Mouse (Mus musculus) heart, adult 18-20 months (tissue): ENCODE results near the gene Gm42791. TPM values are rescaled to one million over a fixed set of nuclear protein-coding genes. Genes with fewer than 3 reads are reported as not detected.

ENCODE experiments used
- DNase-seq, 2 experiments: peaks; one replicate each; pipeline ENCODE4 v3.0.0; 2021 to 2022; ENCODE audit warnings: mixed read lengths in 1 of 2
- total RNA-seq, 2 experiments: library from RNA; stranded (reverse); gene quantifications; 2 replicates each; pipeline ENCODE4 v1.2.3; 2021

Gene Gm42791
- total RNA-seq, 2 experiments from 2014 or later, result 2.7 to 5.3 TPM

DNA sequence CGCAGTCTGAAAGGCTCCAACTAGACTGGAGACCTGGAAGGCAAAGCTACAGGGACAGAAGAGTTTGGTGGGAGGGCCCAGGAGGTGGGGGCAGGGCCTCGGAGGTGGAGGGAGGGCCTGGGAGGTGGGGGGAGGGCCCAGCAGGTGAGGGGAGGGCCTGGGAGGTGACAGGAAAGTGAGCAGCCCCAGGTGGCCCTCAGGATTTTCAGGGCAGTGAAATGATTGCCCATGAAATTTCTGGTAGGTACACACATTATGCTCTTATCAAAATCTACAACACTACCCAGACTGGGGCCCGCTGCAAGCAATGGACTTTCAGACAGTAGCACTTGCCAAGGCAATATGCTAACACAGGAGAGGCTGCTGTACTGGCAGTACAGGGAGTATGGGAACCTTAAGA is 125.4 kb downstream of the Gm42791 start:
- DNase-seq, result no peak

DNA sequence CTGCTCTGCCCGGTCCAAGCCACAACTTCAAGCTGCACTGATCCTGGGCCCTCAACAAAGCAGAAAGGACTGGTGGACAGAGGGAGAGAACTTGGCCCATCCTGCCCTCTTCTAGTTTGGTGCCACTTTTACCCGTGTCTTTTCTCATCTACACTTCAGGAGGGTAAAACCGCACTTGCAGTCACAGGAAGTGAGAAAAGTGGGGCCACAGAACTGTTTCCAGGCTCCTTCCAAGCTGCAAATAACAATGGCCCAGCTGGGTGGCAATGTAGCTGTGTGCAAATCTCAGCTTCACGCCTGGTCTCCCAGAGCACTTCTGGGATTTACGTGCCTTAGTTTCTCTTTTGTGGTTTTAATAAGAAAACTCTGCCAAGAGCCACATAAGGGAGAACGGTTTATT is 127.2 kb downstream of the Gm42791 start:
- DNase-seq, result no peak

DNA sequence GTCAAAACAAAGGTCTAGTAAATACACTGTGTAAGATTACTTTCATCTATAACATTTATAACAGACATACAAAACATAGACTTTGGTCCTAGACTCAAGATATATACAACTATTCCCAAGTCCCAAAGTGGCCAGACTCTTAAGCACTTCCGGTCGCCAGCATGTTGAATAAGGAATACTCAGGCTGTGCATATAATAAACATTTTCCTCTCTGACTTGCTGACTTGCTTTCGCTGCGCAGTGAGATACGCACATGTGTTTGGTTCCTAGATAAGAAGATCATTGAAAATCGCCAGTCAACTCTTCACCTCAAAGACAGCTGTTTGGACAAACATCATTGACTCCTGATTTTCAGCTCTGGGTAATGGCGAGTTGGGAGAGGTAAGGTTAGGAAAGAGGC is 127.8 kb downstream of the Gm42791 start:
- no peak for DNase-seq

DNA sequence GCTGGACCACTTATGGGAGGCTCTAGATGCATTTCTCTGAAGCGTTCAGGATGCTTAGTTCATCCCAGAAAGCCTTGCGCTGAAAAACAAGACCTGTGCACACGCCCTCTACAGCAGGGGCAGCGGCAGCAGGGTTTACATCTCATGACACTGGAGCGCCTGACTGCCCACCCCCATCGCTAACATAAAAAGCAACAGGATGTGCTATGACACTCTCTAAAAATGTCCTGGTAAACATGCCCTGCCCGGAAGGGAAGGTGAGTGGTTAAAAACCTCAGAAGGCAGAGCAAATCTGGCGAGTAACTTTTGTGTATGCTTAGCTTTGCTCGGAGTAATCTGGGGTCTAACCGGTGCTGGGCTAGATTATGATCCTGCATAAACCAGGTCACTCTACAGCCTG is 128.4 kb downstream of the Gm42791 start:
- peak in 1 of 2 experiments; percentile 10 for DNase-seq

DNA sequence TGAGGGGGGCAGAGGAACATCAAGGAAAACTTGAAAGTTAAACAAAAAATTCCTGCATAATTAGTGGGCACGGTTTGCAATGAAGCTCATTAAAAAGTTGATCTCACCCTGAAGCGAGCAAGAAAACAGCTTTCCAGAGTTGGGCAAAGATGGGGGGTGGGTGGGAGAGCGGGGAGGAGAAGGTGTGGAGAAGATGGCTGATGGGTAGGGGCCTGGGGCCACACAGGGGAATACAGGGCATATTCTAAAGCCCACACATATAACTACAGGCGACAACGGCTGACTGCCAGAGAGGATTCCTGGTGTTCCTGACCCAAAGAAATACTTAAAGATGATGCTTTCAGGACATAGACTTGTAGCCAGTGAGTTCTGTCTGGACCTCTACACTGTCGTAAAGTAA is 131.5 kb downstream of the Gm42791 start:
- DNase-seq, result no peak

DNA sequence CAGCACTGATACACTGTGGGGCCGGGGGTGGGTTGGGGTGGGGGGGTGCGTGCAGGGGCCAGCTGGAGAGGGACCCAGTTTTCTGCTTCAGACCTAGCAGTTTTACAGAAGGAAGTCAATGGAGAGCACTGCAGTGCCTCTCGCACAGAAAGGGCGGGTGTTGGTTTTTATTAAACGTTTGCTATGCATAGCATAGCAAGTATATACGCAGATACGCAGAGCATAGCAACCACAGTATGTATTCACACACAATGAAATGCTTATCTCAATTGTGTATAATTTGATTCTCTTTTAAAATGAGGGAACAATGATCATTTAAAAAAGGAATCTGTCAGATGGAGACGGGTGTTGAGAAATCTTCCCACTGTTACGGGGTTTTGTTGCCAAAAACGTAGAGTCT is 132.1 kb downstream of the Gm42791 start:
- DNase-seq, result no peak

DNA sequence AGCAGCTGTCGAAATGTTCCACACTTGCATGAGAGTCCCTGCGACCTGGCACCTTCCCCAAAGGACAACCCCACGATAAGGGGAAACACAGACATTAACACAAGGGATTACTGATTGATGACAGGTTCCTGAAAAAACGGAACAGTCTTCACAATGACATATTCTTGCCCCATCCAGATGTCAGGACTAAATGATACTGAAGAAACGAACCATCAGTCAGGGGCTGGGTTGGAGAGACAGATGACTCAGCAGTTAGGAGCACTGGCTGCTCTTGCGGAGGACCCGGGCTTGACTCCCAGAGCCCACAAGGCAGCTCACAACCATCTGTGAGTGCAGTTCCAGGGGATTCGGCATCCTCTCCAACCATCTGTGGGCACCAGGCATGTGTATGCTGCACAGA is 132.8 kb downstream of the Gm42791 start:
- no peak for DNase-seq

DNA sequence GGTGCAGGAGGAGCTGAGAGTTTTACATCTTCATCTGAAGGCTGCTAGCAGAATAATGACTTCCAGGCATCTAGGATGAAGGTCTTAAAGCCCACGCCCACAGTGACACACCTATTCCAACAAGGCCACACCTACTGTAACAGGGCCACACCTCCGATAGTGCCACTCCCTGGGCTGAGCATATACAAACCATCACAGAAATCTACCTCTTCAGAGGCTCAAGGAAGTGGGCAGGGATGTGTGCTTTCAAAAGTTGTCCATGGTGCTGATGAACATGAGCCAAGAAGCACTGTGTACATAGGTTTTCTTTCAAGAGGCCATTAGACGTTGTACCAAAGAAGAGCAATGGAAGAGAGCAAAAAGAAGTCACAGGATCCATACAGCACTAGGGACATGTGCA is 137.4 kb downstream of the Gm42791 start:
- no peak for DNase-seq

DNA sequence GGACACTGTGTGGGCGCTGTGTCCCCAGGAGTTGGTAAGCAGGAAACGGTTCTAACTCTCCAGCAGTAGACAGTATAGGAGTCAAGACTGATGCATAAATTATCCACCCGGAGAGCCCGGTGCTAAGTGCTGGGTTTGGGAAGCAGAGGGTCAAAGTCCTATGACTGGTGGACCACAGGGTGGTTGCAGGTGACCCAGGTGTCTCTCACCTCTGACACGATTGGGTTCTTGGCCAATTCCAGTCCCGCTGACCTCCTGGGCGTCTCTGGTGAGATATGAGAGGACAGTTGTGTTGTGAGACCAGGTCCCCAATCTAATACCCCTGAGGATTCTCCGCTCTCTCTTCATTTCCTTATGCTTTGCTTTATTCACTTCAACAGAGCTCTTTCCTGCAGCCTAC is 139.9 kb downstream of the Gm42791 start:
- no peak for DNase-seq

DNA sequence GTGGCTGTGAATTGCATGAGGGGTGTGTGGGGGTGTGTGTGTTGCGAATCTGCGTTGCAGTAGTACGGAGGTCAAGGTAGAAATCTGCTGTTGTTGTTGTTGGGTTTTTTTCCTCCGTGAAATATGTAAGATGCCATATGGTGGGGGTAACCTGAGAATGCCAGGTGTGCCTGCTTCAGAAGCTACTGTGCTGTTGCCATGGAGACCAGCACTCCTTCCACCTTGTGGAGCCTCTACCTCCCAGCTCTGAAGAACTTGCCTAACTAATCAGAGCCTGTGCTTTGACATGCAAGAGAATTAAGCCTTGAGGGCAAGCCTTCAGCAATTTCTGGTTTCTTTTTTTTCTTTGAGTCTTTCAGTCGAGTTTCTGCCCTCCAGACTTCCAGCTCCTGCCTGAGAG is 140.8 kb downstream of the Gm42791 start:
- DNase-seq, result no peak

DNA sequence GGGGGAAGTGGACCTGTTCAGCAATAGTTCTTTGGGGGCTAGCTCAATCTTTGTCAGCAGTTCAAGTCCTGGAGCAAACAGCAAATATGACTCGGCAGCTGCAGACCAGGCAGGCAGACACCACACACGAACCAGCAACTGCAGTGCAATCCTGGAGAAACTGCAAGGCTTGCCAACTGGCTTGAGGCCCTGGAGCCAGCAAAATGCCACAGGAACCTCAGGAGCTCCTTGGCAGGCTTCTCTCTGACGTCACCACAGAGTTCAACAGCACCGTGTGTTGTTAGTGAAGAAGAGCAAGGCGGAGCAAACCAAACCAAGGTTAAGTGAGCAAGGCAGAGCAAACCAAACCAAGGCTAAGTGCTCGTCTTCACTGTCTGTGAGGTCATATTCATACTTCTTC is 145.4 kb downstream of the Gm42791 start:
- no peak for DNase-seq

DNA sequence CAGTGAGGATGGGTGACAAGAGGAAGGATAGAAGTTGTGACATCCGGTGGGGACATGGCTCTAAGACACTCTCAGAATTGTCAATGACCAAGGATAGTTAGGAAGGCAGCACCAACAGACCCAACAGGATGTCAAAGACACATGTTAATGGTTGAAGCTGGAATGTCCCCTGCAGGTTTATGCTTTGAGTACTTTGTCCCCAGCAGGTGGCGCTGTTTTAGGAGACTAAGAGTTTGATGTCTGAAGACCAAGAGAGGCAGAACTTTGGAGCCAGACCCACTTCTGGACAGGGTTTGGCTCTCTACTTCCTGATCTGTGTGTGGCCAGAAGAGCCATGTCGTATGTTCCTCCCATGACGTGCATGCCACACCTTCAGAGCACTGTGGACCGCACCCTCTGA is 147.9 kb downstream of the Gm42791 start:
- DNase-seq, result no peak

Other genes with a start within 250 kb of the Gm42791 start
- 10 to 100 TPM; 10.7 to 10.8 TPM for gene Katnal1, start 65.8 kb downstream of the Gm42791 start, total RNA-seq
- 10 to 100 TPM; 22.0 to 23.9 TPM for gene Uspl1, start 189.2 kb upstream of the Gm42791 start, total RNA-seq
- 100 to 1,000 TPM in 1 of 2 experiments, 10 to 100 TPM in 1; 79.8 to 103 TPM for gene Hmgb1, start 189.3 kb upstream of the Gm42791 start, total RNA-seq